Comparison of ENCODE assay signal across 1 mouse cellular context in the genomic region with DNA sequence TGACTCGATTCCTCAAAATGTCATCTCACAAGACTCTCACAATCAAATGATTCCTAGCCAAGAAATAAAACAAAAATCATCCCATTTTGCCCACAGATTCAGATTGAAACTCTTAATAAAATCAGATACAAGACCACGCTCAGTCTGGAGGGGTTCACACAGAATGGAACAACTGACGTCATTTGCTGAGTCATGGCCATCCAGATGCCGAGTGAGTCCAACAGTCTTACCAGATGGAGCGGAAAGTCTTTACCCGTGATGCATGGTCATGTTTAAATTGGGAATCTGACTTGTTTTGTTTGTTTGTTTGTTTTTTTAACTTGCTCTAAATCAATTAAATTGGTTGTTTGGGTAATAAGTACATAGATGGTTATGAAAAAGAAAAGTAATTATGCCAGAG.
TF ChIP-seq lines count a peak whose summit lies in the region.

No protein-coding gene starts in this region.

TF ChIP-seq in CH12.LX, 34 proteins besides CTCF, POLR2A, EP300 and RAD21 (continued from another document):
- TF ChIP-seq ZMIZ1 (IDR thresholded peaks at IDR 0.05; ENCODE audit: low read depth, low read length) (no peak), TCF12 (IDR thresholded peaks at IDR 0.05; ENCODE audit: low read depth, low read length) (peak; percentile 84), USF1 (IDR thresholded peaks at IDR 0.05; ENCODE audit: low read depth, low read length) (no peak)
